Mouse (Mus musculus) ES-Bruce4 (cell line): ENCODE results near the gene Brpf1. TPM values are rescaled to one million over a fixed set of nuclear protein-coding genes. Genes with fewer than 3 reads are reported as not detected.
"Not testable (repeated sequence)": the region's sequence is repeated elsewhere in the genome, so short reads cannot be mapped to it uniquely, and the experiment has no call there.

Experiments used
- H3K27ac ChIP-seq: 2 replicates; pipeline ENCODE4 v1.5.1; 2012; ENCODE audit warnings: low read length, inconsistent platforms; ENCODE audit not compliant: insufficient read depth
- H3K27me3 ChIP-seq: 2 replicates; pipeline ENCODE4 v1.6.1; 2012; ENCODE audit warnings: mild to moderate bottlenecking, low read length, inconsistent platforms; ENCODE audit not compliant: control insufficient read depth, poor library complexity, insufficient read depth, severe bottlenecking
- H3K36me3 ChIP-seq: 2 replicates; pipeline ENCODE4 v1.6.1; 2012; ENCODE audit warnings: inconsistent platforms, mild to moderate bottlenecking, low read length, moderate library complexity; ENCODE audit not compliant: control insufficient read depth, poor library complexity, insufficient read depth, severe bottlenecking
- H3K4me1 ChIP-seq: one replicate; pipeline ENCODE4 v1.8.1; 2011; ENCODE audit warnings: low read length; ENCODE audit not compliant: control insufficient read depth, insufficient read depth
- H3K4me3 ChIP-seq: 2 replicates; pipeline ENCODE4 v1.5.1; 2011; ENCODE audit warnings: low read depth, mild to moderate bottlenecking, low read length
- H3K9ac ChIP-seq: 2 replicates; pipeline ENCODE4 v1.6.1; 2012; ENCODE audit warnings: low read depth, mild to moderate bottlenecking, inconsistent platforms; ENCODE audit not compliant: poor library complexity, severe bottlenecking
- H3K9me3 ChIP-seq: replicated peaks from 2 replicates; pipeline ENCODE4 v1.6.1; 2012; ENCODE audit warnings: mild to moderate bottlenecking, low read length, inconsistent platforms; ENCODE audit not compliant: control insufficient read depth, poor library complexity, insufficient read depth, severe bottlenecking
- CTCF ChIP-seq: IDR thresholded peaks from one replicate; pipeline ENCODE4 v1.8.1; 2011; ENCODE audit warnings: low read depth, low read length
- EP300 ChIP-seq: IDR thresholded peaks from 2 replicates; pipeline ENCODE4 v1.6.1; 2011; ENCODE audit warnings: low read depth, low read length; ENCODE audit not compliant: insufficient read depth
- POLR2A ChIP-seq: IDR thresholded peaks from one replicate; pipeline ENCODE4 v1.8.1; 2011; ENCODE audit warnings: low read length; ENCODE audit not compliant: insufficient read depth
- polyA plus RNA-seq: library from polyadenylated mRNA; stranded (reverse); fragments of >200 nt; gene quantifications from 2 replicates; pipeline ENCODE4 v1.2.4, GENCODE M21; 2011; ENCODE audit warnings: low read depth; ENCODE audit not compliant: missing spikeins, insufficient read depth, insufficient read length

Brpf1 gene
- polyA plus RNA-seq, 1 experiment, result 26.7 TPM

DNA sequence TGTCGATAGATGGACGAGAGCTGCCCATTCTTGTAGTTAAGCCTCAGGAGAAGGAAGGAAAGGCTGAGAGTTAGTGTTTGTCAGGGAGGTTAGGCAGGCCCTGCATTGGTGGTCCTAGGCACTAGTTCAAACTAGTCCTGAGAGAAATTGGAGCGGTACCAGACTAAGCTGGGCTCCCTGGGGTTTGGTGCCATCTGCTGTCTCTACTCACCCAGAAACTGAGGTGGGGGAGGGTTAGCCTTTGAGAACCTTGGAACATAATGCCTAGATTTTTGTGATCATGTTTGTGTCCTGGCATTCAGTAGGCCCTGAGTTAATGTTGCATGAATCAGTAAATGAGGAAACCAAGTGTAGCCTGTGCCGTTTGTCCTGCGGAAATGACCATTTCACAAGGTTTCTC is 1.2 kb downstream of the Brpf1 start:
- H3K9ac ChIP-seq, result peak overlapping the region; percentile 95
- no peaks in the 10 kb centered on the region for H3K27me3 ChIP-seq
- H3K9me3 ChIP-seq, result no peaks in the 10 kb centered on the region
- H3K36me3 ChIP-seq, result peaks cover 25% of the 10 kb centered on the region
- peak overlapping the region; percentile 99 for H3K4me3 ChIP-seq
- no peaks in the 10 kb centered on the region for H3K4me1 ChIP-seq
- H3K27ac ChIP-seq, result 0 out of 2 replicates have a peak overlapping the region, but pooled peaks have one; percentile 8
- TF ChIP-seq POLR2A, result no peak
- TF ChIP-seq CTCF, result no peak
- no peak for TF ChIP-seq EP300

DNA sequence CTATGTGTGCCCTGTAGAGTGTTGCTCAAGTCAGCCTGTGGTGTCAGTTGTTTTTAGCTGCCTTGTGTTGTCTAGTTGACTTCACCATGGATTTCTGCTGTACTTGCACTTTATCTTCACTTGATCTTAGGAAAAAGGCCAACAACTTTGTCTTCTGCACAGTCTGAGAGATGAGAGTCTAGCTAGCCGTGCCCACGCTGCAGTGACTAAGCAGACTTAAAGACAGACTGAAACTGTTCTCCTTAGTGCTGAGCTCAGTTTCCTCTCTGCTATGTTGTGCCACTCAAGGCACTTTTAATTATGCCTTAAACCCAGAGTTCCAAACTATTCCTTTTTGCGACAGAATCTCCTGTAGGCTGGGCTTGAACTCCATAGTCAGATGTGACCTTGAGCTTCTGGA is 9.0 kb downstream of the Brpf1 start:
- no peaks in the 10 kb centered on the region for H3K4me1 ChIP-seq
- H3K36me3 ChIP-seq, result peaks cover 75% of the 10 kb centered on the region
- no peaks in the 10 kb centered on the region for H3K9me3 ChIP-seq
- no peak overlapping the region for H3K9ac ChIP-seq
- TF ChIP-seq POLR2A, result no peak
- no peak for TF ChIP-seq EP300
- no peak for TF ChIP-seq CTCF
- no peaks in the 10 kb centered on the region for H3K27me3 ChIP-seq
- no peak overlapping the region for H3K4me3 ChIP-seq
- no peak overlapping the region for H3K27ac ChIP-seq

- Histone ChIP-seq H3K9me3 (no peaks in the 10 kb centered on the region), H3K4me1 (no peaks in the 10 kb centered on the region), H3K4me3 (peak within 1 kb of the TSS; percentile 87), H3K36me3 (peaks cover 30% of the 10 kb centered on the region), H3K27me3 (no peaks in the 10 kb centered on the region), H3K9ac (peak within 1 kb of the TSS; percentile 84), H3K27ac (peak within 1 kb of the TSS; percentile 69)
- TF ChIP-seq POLR2A, result peak; percentile 96
- TF ChIP-seq CTCF, result no peak
- TF ChIP-seq EP300, result no peak
These were observed 19.8 kb downstream of the Brpf1 start, which contains the start of gene Ogg1 for GRCm38 (mm10) chr6:113326533-113327315. Ogg1 (plus strand) TSS chr6:113326972.

DNA sequence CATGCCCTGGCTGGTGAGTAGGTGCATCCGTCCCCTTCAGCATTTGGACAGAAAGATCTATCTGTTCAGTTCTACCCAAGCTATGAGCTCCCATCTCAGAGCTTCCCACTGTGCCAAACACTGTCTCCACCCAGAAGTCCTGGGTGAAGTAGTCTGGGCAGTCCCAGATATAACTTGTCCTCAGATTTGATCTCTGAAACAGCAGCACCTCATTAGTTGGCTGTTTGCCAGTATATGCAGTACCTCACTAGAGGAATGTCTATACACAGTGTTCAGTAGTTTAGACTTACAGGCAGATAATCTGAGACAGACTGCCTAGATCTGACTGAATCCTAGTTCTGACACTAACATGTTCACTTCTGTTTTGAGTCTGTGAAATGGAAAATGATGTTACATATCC is 22.5 kb downstream of the Brpf1 start:
- Histone ChIP-seq H3K36me3 (peaks cover 12% of the 10 kb centered on the region), H3K27ac (no peak overlapping the region), H3K27me3 (no peaks in the 10 kb centered on the region), H3K4me3 (no peak overlapping the region), H3K4me1 (no peaks in the 10 kb centered on the region), H3K9ac (no peak overlapping the region), H3K9me3 (no peaks in the 10 kb centered on the region)
- TF ChIP-seq EP300 (no peak), POLR2A (no peak), CTCF (no peak)

DNA sequence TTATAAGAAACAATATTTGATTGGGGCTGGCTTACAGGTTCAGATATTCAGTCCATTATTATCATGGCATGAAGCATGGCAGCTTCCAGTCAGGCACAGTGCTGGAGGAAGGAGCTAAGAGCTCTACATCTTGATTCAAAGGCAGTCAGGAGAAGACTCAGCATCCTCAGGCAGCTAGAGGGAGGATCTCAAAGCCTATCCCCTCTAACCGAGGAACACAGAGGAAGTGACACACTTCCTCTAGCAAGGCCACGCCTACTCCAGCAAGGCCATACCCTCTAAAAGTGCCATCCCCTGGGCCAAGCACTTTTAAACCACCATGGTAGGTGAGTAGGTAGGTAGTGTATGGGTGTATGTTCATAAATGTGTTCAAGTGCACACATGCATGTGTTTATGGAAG is 23.6 kb downstream of the Brpf1 start:
- H3K27me3 ChIP-seq, result no peaks in the 10 kb centered on the region

GRCm38 (mm10) chr6:113331721-113332120 is 24.8 kb downstream of the Brpf1 start:
- Histone ChIP-seq H3K9me3 (no peaks in the 10 kb centered on the region), H3K9ac (no peak overlapping the region), H3K36me3 (peaks cover 13% of the 10 kb centered on the region; the same call in 1 of the 2 replicates), H3K4me1 (no peaks in the 10 kb centered on the region), H3K4me3 (no peak overlapping the region), H3K27ac (no peak overlapping the region), H3K27me3 (no peaks in the 10 kb centered on the region)
- no peak for TF ChIP-seq EP300
- no peak for TF ChIP-seq POLR2A
- no peak for TF ChIP-seq CTCF

More for the DNA sequence above, 23.6 kb downstream of the Brpf1 start:
- no peak overlapping the region for H3K27ac ChIP-seq
- H3K9ac ChIP-seq, result no peak overlapping the region
- no peaks in the 10 kb centered on the region for H3K4me1 ChIP-seq
- H3K4me3 ChIP-seq, result no peak overlapping the region
- TF ChIP-seq EP300, result no peak
- no peak for TF ChIP-seq POLR2A
- no peak for TF ChIP-seq CTCF
- H3K36me3 ChIP-seq, result peaks cover 11% of the 10 kb centered on the region; the same call in 1 of the 2 replicates
- H3K9me3 ChIP-seq, result no peaks in the 10 kb centered on the region

DNA sequence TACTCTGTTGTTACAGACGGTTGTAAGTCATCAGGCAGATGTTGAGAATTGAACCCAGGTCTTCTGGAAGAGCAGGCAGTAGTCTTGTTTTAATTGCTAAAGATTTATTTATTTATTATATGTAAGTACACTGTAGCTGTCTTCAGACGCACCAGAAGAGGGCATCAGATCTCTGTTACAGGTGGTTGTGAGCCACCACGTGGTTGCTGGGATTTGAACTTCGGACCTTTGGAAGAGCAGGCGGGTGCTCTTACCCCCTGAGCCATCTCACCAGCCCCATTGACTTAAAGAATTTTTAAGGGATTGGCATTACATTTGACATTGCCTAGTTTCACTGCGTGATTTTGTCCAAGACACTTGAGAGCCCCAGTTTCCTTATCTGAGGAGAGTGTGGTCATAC is 25.8 kb downstream of the Brpf1 start:
- H3K27ac ChIP-seq, H3K9me3 ChIP-seq: not testable (repeated sequence)
- peaks cover 13% of the 10 kb centered on the region; the same call in 1 of the 2 replicates for H3K36me3 ChIP-seq

More for the DNA sequence above, 25.8 kb downstream of the Brpf1 start:
- not testable (repeated sequence) for H3K4me1 ChIP-seq, H3K4me3 ChIP-seq, H3K27me3 ChIP-seq, H3K9ac ChIP-seq
